Mouse (Mus musculus) neural tube, embryonic 11.5 days (tissue): ENCODE data around the gene Ndufa3. TPM values are rescaled to one million over a fixed set of nuclear protein-coding genes. Genes with fewer than 3 reads are reported as not detected.
A peak's percentile ranks its signal among the peaks of the same experiment; 100 is the strongest.

Experiments used
- ATAC-seq: fragments of 200-750 bp; cut with Nextera tagmentation; 2 replicates; pipeline ENCODE4 v1.8.0; 2017; ENCODE audit warnings: moderate number of reproducible peaks, mild to moderate bottlenecking, moderate TSS enrichment, moderate library complexity; ENCODE audit not compliant: insufficient read depth, low FRiP score, low TSS enrichment
- DNase-seq: peaks from one replicate; pipeline ENCODE4 v3.0.0-alpha.2; 2015; ENCODE audit warnings: low spot score
- H3K27ac ChIP-seq: fragments of 300-500 bp; sonication (generic); 2 replicates; pipeline ENCODE4 v1.5.1; 2014; ENCODE audit warnings: low read depth, mild to moderate bottlenecking, low read length
- H3K27me3 ChIP-seq: fragments of 300-500 bp; sonication (generic); 2 replicates; pipeline ENCODE4 v1.6.1; 2014; ENCODE audit warnings: mild to moderate bottlenecking, low read length, mixed read lengths; ENCODE audit not compliant: control insufficient read depth, insufficient read depth
- H3K36me3 ChIP-seq: fragments of 300-500 bp; sonication (generic); 2 replicates; pipeline ENCODE4 v1.6.1; 2014; ENCODE audit warnings: mild to moderate bottlenecking, low read length, moderate library complexity, mixed read lengths; ENCODE audit not compliant: control insufficient read depth, insufficient read depth
- H3K4me1 ChIP-seq: fragments of 300-500 bp; sonication (generic); 2 replicates; pipeline ENCODE4 v1.6.1; 2014; ENCODE audit warnings: low read length, mixed read lengths; ENCODE audit not compliant: control insufficient read depth, insufficient read depth
- H3K4me2 ChIP-seq: fragments of 300-500 bp; sonication (generic); 2 replicates; pipeline ENCODE4 v1.6.1; 2014; ENCODE audit warnings: low read depth, mild to moderate bottlenecking, moderate library complexity
- H3K4me3 ChIP-seq: fragments of 300-500 bp; sonication (generic); 2 replicates; pipeline ENCODE4 v1.5.1; 2014; ENCODE audit warnings: low read depth, low read length
- H3K9ac ChIP-seq: fragments of 300-500 bp; sonication (generic); 2 replicates; pipeline ENCODE4 v1.6.1; 2014; ENCODE audit warnings: mild to moderate bottlenecking, low read length
- H3K9me3 ChIP-seq: fragments of 300-500 bp; sonication (generic); 2 replicates; pipeline ENCODE4 v1.6.1; 2016; ENCODE audit warnings: low read length; ENCODE audit not compliant: control insufficient read depth
- WGBS: fragments of 180-500 bp; shearing (Covaris S2); extraction: QIAGEN DNeasy Blood & Tissue Kit; methylation state at CpG from one replicate; pipeline ENCODE4 v1.1.7; 2014; 5-methylcytosine and 5-hydroxymethylcytosine counted together
- polyA plus RNA-seq: library from polyadenylated mRNA; unstranded; fragments of >200 nt; fragmentation: Nextera tagmentation; extraction: Ambion mirVana; gene quantifications from 2 replicates; pipeline ENCODE4 v1.2.1, GENCODE M21; 2014

The Ndufa3 gene
- polyA plus RNA-seq, 1 experiment from 2014 or later = 417 TPM

DNA sequence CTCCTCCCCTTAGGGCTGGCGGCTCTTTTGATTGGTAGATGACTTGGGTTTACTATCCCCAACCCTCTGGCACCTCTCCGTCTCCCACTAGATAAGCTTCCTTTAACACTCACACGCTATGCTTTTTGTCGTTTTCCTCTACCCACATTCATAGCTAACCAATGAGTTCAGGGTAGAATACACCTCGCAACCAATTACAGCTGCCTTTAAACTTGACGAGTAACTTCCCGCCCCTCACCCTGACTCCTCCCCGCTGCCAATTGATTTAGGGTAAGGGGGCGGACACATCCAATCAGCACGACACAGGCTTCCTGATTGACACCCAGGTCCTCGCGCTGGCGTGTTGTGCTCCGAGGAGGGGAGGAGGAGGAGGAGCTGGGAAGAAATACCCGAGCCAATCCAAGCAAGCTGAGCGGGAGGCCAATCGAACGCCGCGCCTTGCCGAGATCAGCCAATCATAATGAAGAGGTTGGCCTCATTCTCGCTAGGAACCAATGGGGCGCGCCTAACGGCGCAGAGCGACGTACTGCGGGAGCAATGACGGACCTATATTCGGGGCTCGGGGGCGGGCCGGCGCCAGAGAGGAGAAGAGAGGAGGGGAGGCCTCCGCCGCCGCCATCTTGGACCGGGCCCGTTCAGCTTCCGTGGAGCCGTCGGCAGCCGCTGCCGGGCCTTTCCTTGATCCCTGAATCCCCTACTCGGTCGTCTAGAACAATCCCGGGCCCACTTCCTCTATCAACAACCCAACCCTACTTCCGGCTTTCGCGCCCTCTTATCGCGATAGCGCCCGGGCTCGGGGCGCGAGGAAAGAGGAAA is 27.7 kb downstream of the Ndufa3 start, which contains the start of gene Cnot3:
Gene Cnot3, plus strand, starts transcription at position 597 of the 816 bp plus-strand sequence.
- peaks cover 6% of the 10 kb centered on the region for H3K36me3 ChIP-seq
- peak within 1 kb of the TSS; percentile 97 for H3K27ac ChIP-seq
- H3K27me3 ChIP-seq = no peaks in the 10 kb centered on the region
- H3K4me2 ChIP-seq = peak within 1 kb of the TSS; percentile 73
- peaks cover 21% of the 10 kb centered on the region for H3K4me1 ChIP-seq
- DNase-seq (peak; percentile 98), ATAC-seq (peak; percentile 98)
- H3K4me3 ChIP-seq = peak within 1 kb of the TSS; percentile 100
- peak within 1 kb of the TSS; percentile 98 for H3K9ac ChIP-seq
- 0 out of 2 replicates have a peak, but pooled peaks cover 3% of the 10 kb centered on the region for H3K9me3 ChIP-seq
- WGBS = 0% methylated on average over 57 of the region's 58 CpGs

DNA sequence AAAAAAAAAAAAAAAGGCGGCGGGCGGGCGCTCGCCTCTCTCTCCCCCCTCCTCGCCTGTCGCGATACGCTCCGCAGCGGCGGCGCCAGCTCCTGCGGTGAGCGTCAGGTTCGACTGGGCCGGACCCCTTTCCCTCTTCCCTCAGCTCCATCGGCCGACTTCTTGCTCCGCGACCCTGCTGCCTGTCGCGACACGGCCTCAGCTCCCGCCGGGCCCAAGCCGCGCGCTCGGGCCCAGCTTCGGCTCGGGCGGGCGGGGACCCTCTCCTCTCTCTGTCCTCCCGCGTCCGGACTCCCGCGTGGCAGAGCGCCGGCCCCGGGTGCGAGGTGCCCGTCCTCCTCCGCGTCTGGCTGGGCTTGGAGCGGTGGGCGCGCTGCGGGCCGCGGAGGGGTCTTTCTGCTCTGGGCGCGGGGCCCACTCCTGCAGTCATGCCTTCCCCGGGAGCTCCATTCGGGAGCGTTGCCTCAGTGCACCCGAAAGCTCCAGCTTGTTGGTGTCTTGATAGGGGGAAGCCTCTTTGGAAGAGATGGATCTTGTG is 28.4 kb downstream of the Ndufa3 start:
- peaks cover 21% of the 10 kb centered on the region for H3K4me1 ChIP-seq
- under 1% methylated on average over 40 of the region's 58 CpGs for WGBS
- peak overlapping the region; percentile 73 for H3K4me2 ChIP-seq
- 0 out of 2 replicates have a peak, but pooled peaks cover 3% of the 10 kb centered on the region for H3K9me3 ChIP-seq
- H3K27ac ChIP-seq = peak overlapping the region; percentile 97
- H3K4me3 ChIP-seq = peak overlapping the region; percentile 100
- no peaks in the 10 kb centered on the region for H3K27me3 ChIP-seq
- DNase-seq = no peak
- H3K36me3 ChIP-seq = peaks cover 10% of the 10 kb centered on the region
- ATAC-seq = peak; percentile 1; the same call in 1 of the 2 replicates
- H3K9ac ChIP-seq = peak overlapping the region; percentile 98

DNA sequence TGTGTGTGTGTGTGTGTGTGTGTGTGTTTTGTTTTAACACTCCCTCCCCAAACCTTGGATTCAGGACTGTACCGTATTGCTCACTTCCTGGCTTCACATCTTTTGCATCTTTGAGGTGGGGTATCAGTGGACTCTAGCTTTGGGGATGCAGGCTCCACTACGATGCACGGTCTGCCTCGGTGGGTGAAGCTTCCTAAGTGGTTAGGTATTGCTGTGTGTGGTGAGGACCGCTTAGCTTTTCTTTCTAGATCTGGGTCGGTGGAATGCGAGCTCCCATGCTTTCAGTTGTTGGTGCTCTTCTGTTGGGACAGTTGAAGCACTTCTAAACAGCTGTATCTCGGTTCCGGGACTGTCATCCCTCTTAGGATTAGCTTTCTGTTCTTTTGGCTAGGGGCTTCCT is 29.0 kb downstream of the Ndufa3 start:
- peaks cover 21% of the 10 kb centered on the region for H3K4me1 ChIP-seq
- DNase-seq (no peak), ATAC-seq (no peak)
- no peaks in the 10 kb centered on the region for H3K27me3 ChIP-seq
- WGBS = 33% methylated on average over 9 of the region's 9 CpGs
- peak overlapping the region; percentile 100 for H3K4me3 ChIP-seq
- H3K9ac ChIP-seq = peak overlapping the region; percentile 98
- peaks cover 12% of the 10 kb centered on the region for H3K36me3 ChIP-seq
- H3K4me2 ChIP-seq = peak overlapping the region; percentile 73
- 0 out of 2 replicates have a peak, but pooled peaks cover 3% of the 10 kb centered on the region for H3K9me3 ChIP-seq
- no peak overlapping the region for H3K27ac ChIP-seq

DNA sequence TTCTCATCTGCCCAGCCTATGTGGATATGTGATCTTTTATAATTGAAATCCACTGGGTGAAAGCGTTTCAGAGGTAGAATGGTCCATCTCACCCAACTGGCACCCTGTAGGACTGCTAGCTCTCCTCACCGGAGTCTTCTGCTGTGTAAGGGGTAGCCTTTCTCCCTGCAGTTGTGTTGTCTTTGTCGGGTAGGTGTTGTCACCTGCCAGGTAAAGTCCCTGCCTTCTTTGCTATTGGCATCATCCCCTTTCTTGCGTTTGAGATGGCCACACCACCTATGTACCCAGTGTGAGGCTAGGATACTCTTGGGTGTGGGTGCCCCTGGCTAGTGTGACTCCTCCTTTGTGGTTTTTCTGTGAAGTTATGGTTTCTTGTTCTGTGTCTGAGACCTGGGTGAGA is 29.5 kb downstream of the Ndufa3 start:
- WGBS = 79% methylated on average over 4 of the region's 4 CpGs
- peak overlapping the region; percentile 98 for H3K9ac ChIP-seq
- peaks cover 13% of the 10 kb centered on the region for H3K36me3 ChIP-seq
- no peak for DNase-seq
- peak overlapping the region; percentile 73 for H3K4me2 ChIP-seq
- H3K9me3 ChIP-seq = 0 out of 2 replicates have a peak, but pooled peaks cover 3% of the 10 kb centered on the region
- H3K4me1 ChIP-seq = peaks cover 21% of the 10 kb centered on the region
- peak overlapping the region; percentile 100 for H3K4me3 ChIP-seq
- no peak overlapping the region for H3K27ac ChIP-seq
- no peaks in the 10 kb centered on the region for H3K27me3 ChIP-seq
- no peak for ATAC-seq

DNA sequence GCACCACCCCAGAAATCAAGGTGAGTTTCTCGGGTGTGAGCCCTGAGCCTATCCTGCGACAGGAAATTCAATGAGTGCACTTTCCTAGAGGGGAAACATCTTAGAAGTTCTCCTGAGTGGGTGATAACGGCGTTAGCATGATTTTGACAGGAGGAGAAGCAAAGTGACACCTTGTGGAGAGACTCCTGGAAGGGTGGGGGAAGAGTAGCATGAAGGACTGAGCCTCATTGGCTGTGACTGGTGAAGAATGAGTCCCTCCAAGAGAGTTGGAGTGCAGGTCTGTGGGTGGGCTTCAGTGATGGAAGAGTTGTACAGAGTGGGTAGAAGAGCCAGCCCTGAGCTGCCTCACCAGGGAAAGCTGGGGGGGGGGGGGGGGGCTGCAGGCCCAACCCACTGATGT is 39.8 kb downstream of the Ndufa3 start:
- ATAC-seq (no peak), DNase-seq (no peak)
- Histone ChIP-seq H3K27me3 (no peaks in the 10 kb centered on the region), H3K4me1 (no peaks in the 10 kb centered on the region), H3K36me3 (peaks cover 62% of the 10 kb centered on the region), H3K27ac (no peak overlapping the region), H3K9ac (no peak overlapping the region), H3K9me3 (no peaks in the 10 kb centered on the region), H3K4me3 (no peak overlapping the region), H3K4me2 (no peak overlapping the region)
- WGBS = 89% methylated on average over 4 of the region's 4 CpGs

DNA sequence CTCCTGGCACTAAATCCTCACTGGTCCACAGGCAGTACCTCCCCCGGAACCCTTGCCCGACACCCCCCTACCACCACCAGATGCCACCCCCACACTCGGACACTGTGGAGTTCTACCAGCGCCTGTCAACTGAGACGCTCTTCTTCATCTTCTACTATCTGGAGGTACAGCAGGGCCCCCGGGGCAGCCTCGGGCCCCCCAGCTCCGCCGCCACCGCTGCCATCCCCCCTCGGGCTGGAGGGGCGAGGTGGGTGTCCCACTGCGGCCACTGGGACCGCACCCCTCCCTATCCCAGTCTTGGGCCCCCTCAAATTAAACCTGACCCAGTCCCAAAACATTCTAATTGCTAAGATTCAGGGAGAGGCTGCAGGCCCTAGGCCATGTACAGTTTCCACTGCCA is 41.4 kb downstream of the Ndufa3 start:
- Histone ChIP-seq H3K4me1 (no peaks in the 10 kb centered on the region), H3K27ac (no peak overlapping the region), H3K4me3 (no peak overlapping the region), H3K27me3 (no peaks in the 10 kb centered on the region), H3K9ac (no peak overlapping the region), H3K36me3 (peaks cover 53% of the 10 kb centered on the region), H3K9me3 (no peaks in the 10 kb centered on the region), H3K4me2 (no peak overlapping the region)
- no peak for DNase-seq
- no peak for ATAC-seq
- 95% methylated on average over 14 of the region's 14 CpGs for WGBS

DNA sequence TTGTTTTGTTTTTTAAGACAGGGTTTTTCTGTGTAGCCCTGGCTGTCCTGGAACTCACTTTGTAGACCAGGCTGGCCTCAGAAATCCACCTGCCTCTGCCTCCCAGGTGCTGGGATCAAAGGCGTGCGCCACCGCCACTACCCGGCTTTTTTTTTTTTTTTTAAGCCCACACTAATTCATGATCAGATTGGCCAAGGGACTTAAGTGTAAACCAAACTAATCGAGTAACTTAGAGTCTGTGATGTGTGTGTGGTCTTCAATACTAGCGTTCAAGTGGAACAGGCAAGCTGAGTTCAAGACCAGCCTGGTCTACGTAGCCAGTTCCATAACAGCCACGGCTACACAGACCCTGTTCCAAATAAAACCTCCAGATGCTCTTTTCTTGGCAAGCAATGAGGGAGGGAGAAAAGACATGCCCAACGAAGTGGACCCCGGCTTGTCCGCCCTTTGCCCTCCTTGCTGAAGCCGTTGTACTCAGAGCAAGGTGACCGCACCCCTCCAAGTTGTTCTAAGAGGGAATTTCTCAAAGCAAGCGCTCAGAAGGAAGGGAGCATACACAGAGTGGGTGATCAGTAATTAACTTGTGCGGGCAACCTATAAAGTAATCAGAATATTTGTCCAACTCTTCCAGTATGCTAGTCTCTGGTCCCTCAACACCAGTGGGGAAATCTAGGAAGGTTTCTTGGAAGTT is 47.5 kb downstream of the Ndufa3 start:
- peak overlapping the region; percentile 57 for H3K4me3 ChIP-seq
- DNase-seq (peak; percentile 28), ATAC-seq (peak; percentile 17)
- H3K9ac ChIP-seq = peak overlapping the region; percentile 74
- H3K27me3 ChIP-seq = no peaks in the 10 kb centered on the region
- H3K4me2 ChIP-seq = peak overlapping the region; percentile 73
- H3K27ac ChIP-seq = peak overlapping the region; percentile 23
- peaks cover 12% of the 10 kb centered on the region for H3K36me3 ChIP-seq
- H3K9me3 ChIP-seq = no peaks in the 10 kb centered on the region
- peaks cover 3% of the 10 kb centered on the region; the same call in 1 of the 2 replicates for H3K4me1 ChIP-seq
- 34% methylated on average over 15 of the region's 15 CpGs for WGBS

DNA sequence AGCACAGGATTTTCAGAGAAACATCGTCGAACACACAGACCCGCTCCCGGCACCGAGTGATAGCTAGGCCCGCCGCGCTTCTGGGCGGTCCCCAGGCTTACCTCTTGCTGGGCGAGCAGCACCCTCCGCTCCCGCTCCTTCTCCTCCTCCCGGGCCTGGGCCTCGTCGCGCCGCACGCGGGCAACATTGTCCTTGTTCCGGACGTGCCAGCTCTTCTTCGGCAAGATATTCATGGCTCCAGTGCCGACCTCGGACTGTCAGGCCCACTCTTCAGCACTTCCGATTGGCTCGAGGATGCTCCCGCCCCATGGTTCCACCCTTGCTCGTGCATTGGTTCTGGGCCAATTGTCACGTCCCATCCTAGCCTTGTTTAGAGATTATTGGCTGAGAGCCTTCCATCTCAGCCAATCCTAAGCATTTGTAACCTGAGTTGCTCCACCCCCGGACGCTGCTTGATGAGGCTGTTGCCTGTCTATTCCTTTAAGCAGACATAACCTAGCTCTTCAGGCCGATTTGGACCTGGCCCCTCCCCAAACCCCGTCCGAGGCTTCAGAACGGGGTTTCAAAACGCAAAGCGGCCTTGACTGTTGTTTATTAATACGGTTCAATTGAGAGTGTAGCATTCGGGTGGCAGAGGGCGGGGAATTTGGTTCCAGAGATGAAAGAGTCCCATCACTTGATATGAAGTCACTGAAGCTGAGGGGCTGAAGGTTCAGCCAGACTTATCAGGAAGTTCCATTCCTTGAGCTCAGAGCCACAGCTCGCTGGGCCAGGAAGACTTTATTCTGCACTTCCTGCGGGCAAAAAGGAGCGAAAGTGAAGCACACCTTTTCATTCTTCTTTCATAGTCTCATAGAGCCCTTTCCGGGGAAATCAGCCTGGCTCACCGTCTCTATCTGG is 48.3 kb downstream of the Ndufa3 start, which contains the start of gene Leng1:
Gene Leng1, minus strand, starts transcription at position 626 of the 900 bp plus-strand sequence.
- DNase-seq (peak; percentile 93), ATAC-seq (peak; percentile 99)
- 5% methylated on average over 45 of the region's 45 CpGs for WGBS
- peak within 1 kb of the TSS; percentile 53 for H3K27ac ChIP-seq
- peak within 1 kb of the TSS; percentile 73 for H3K4me2 ChIP-seq
- H3K9me3 ChIP-seq = no peaks in the 10 kb centered on the region
- peaks cover 3% of the 10 kb centered on the region; the same call in 1 of the 2 replicates for H3K4me1 ChIP-seq
- H3K27me3 ChIP-seq = no peaks in the 10 kb centered on the region
- peaks cover 8% of the 10 kb centered on the region for H3K36me3 ChIP-seq
- H3K9ac ChIP-seq = peak within 1 kb of the TSS; percentile 74
- peak within 1 kb of the TSS; percentile 57 for H3K4me3 ChIP-seq
